Mouse (Mus musculus): Measurements from ENCODE around the gene Msn. TPM values are rescaled to one million over a fixed set of nuclear protein-coding genes. Genes with fewer than 3 reads are reported as not detected.

Msn gene
- total and polyA plus RNA-seq, 2 experiments from 2014 or later, result 102 to 116 TPM

DNA sequence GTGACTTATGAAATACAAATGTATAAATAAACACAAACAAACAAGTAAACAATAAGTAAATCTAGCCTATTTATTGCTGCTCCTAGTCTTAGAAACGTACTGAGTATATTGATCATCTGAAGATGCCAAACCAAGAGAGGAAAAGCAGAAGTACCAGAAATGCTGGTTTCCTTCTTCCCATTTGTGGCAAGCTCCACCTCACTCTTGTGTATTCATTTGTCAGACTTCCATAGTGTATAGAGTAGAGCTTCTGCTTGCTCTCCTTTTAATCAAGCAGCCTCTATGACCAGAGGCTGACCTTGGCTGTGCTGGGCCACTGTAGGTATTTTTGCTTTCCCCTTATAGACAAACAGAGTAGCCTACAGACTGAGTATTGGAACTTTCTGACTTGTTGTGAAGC lies 21.5 kb downstream of the Msn start:
- DNase-seq (ENCODE audit: low spot score), result no peak

DNA sequence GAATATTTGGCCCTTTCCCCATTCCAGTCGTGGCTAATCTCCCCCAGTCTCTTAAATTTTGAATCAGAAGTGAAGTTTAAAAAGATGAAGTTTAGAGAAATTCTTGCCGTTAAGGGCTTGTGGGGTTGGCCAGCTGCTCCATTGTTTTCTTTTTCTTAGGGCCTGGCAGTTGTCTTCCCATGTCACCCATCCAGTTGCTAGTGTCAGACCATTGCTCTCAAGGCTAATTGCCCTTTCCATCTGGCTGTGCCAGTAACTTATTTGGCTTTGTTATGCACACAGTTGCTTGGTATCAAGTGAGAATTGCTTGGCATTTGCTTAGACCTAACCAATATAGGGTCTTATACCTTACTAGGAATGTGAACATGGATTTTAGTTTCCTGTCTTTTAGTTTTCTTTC lies 24.2 kb downstream of the Msn start:
- Histone ChIP-seq H3K4me3 (ENCODE audit: low read depth, low read length) (no peak overlapping the region), H3K4me1 (ENCODE audit: control insufficient read depth, insufficient read depth) (no peaks in the 10 kb centered on the region), H3K27me3 (ENCODE audit: control insufficient read depth, insufficient read depth, low read length) (no peaks in the 10 kb centered on the region), H3K9ac (replicated peaks; ENCODE audit: low read depth, low read length) (no peak overlapping the region), H3K4me2 (ENCODE audit: low read depth, low read length) (no peak overlapping the region), H3K9me3 (replicated peaks; ENCODE audit: control insufficient read depth, low read length) (no peaks in the 10 kb centered on the region), H3K36me3 (replicated peaks; ENCODE audit: control insufficient read depth, insufficient read depth, low read length) (no peaks in the 10 kb centered on the region), H3K27ac (ENCODE audit: low read depth) (no peak overlapping the region)
- no peak for ATAC-seq (ENCODE audit: insufficient read depth, low read depth)
- TF ChIP-seq EP300 (IDR thresholded peaks at IDR 0.05; ENCODE audit: low read depth) (no peak), CTCF (IDR thresholded peaks at IDR 0.05; ENCODE audit: low read depth) (no peak)
- DNase-seq (ENCODE audit: low spot score), result no peak
- WGBS, result 58% methylated on average over 2 of the region's 2 CpGs

More for the DNA sequence above, 21.5 kb downstream of the Msn start:
- WGBS, result 69% methylated on average over 1 of the region's 1 CpGs
- H3K4me2 ChIP-seq (ENCODE audit: low read depth, low read length), result no peak overlapping the region
- TF ChIP-seq CTCF (IDR thresholded peaks at IDR 0.05; ENCODE audit: low read depth) (no peak), EP300 (IDR thresholded peaks at IDR 0.05; ENCODE audit: low read depth) (no peak)
- no peak overlapping the region for H3K27ac ChIP-seq (ENCODE audit: low read depth)
- ATAC-seq (ENCODE audit: insufficient read depth, low read depth), result no peak
- no peaks in the 10 kb centered on the region for H3K27me3 ChIP-seq (ENCODE audit: control insufficient read depth, insufficient read depth, low read length)
- no peak overlapping the region for H3K4me3 ChIP-seq (ENCODE audit: low read depth, low read length)
- no peaks in the 10 kb centered on the region for H3K4me1 ChIP-seq (ENCODE audit: control insufficient read depth, insufficient read depth)
- no peaks in the 10 kb centered on the region for H3K36me3 ChIP-seq (replicated peaks; ENCODE audit: control insufficient read depth, insufficient read depth, low read length)
- no peaks in the 10 kb centered on the region for H3K9me3 ChIP-seq (replicated peaks; ENCODE audit: control insufficient read depth, low read length)
- no peak overlapping the region for H3K9ac ChIP-seq (replicated peaks; ENCODE audit: low read depth, low read length)

DNA sequence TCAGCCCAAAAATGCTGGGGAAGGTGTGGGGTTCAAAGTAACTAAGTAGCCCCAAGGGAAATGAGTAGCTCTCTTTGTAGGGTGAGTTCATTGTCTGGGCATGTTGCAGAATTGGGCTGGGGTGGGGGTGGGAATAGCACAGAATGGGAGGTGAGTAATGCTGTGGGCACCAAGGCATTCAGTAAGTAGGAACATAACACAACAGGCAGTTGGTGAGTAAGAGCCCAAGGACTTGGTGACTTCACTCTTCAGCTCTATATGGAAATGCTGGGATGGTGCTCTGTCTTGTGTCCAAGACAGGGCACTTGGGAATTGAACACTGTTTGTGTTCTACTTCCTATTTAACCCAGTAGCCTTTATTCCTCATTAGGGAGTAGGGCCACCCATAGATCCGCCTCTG lies 26.1 kb downstream of the Msn start:
- H3K9me3 ChIP-seq (replicated peaks; ENCODE audit: control insufficient read depth, low read length), result no peaks in the 10 kb centered on the region
- H3K4me3 ChIP-seq (ENCODE audit: low read depth, low read length), result no peak overlapping the region
- H3K4me1 ChIP-seq (ENCODE audit: control insufficient read depth, insufficient read depth), result peaks cover 7% of the 10 kb centered on the region; the same call in 1 of the 2 replicates
- ATAC-seq (ENCODE audit: insufficient read depth, low read depth), result no peak
- no peak for DNase-seq (ENCODE audit: low spot score)
- TF ChIP-seq CTCF (IDR thresholded peaks at IDR 0.05; ENCODE audit: low read depth), result no peak
- no peak for TF ChIP-seq EP300 (IDR thresholded peaks at IDR 0.05; ENCODE audit: low read depth)
- no peak overlapping the region for H3K27ac ChIP-seq (ENCODE audit: low read depth)
- H3K36me3 ChIP-seq (replicated peaks; ENCODE audit: control insufficient read depth, insufficient read depth, low read length), result no peaks in the 10 kb centered on the region
- no peaks in the 10 kb centered on the region for H3K27me3 ChIP-seq (ENCODE audit: control insufficient read depth, insufficient read depth, low read length)
- WGBS, result 70% methylated on average over 1 of the region's 1 CpGs
- no peak overlapping the region for H3K9ac ChIP-seq (replicated peaks; ENCODE audit: low read depth, low read length)
- no peak overlapping the region for H3K4me2 ChIP-seq (ENCODE audit: low read depth, low read length)

DNA sequence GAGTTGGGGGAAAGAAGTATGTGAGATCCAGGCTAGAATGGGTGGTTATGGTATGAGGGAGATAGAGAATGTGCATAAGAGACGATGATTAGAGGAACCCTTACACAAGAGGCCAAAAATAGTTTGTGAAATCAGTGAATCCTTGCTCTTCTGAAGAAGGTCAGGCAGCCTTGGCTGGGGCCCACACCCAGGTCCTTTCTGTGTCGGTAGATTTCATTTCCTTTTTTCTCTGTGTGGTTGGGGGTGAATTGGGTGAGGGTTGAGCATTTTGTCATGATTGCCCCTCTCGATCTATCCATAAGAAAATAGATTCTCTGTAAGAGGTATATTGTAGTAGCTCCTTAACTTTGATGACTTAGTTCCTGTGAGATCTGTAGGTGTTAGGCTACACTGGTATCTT lies 31.0 kb downstream of the Msn start:
- DNase-seq (ENCODE audit: low spot score), result peak; percentile 47
- WGBS, result 32% methylated on average over 3 of the region's 3 CpGs
- Histone ChIP-seq H3K4me3 (ENCODE audit: low read depth, low read length) (no peak overlapping the region), H3K27me3 (ENCODE audit: control insufficient read depth, insufficient read depth, low read length) (no peaks in the 10 kb centered on the region), H3K9ac (replicated peaks; ENCODE audit: low read depth, low read length) (no peak overlapping the region), H3K4me2 (ENCODE audit: low read depth, low read length) (no peak overlapping the region), H3K27ac (ENCODE audit: low read depth) (peak overlapping the region; percentile 53), H3K4me1 (ENCODE audit: control insufficient read depth, insufficient read depth) (peaks cover 16% of the 10 kb centered on the region), H3K9me3 (replicated peaks; ENCODE audit: control insufficient read depth, low read length) (no peaks in the 10 kb centered on the region), H3K36me3 (replicated peaks; ENCODE audit: control insufficient read depth, insufficient read depth, low read length) (no peaks in the 10 kb centered on the region)
- no peak for ATAC-seq (ENCODE audit: insufficient read depth, low read depth)
- no peak for TF ChIP-seq EP300 (IDR thresholded peaks at IDR 0.05; ENCODE audit: low read depth)
- no peak for TF ChIP-seq CTCF (IDR thresholded peaks at IDR 0.05; ENCODE audit: low read depth)

DNA sequence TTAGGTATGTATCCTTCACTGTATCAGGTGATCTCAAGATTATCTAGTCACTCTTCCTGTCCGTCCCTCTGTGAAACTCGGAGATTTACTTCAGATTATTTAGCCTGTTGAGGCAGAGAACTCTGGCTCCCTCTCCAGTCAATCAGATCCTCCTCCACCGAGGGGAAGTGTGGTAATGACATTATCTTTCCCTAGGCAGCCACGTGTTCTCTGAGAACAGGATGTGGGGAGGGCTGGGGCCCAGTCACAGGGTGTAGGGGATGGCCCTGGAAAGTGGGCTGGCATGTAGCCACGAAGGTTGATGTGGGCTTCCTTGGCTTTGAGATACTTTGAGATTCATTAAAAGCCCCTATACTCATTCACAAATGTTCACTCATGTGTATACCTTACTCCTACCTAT lies 34.3 kb downstream of the Msn start:
- 0 out of 2 replicates have a peak, but pooled peaks have one; percentile 11 for TF ChIP-seq CTCF (IDR thresholded peaks at IDR 0.05; ENCODE audit: low read depth)
- no peak for TF ChIP-seq EP300 (IDR thresholded peaks at IDR 0.05; ENCODE audit: low read depth)
- H3K27ac ChIP-seq (ENCODE audit: low read depth), result peak overlapping the region; percentile 67
- ATAC-seq (ENCODE audit: insufficient read depth, low read depth), result peak; percentile 75
- H3K36me3 ChIP-seq (replicated peaks; ENCODE audit: control insufficient read depth, insufficient read depth, low read length), result no peaks in the 10 kb centered on the region
- H3K4me3 ChIP-seq (ENCODE audit: low read depth, low read length), result no peak overlapping the region
- no peak overlapping the region for H3K9ac ChIP-seq (replicated peaks; ENCODE audit: low read depth, low read length)
- DNase-seq (ENCODE audit: low spot score), result peak; percentile 52
- peaks cover 19% of the 10 kb centered on the region for H3K4me1 ChIP-seq (ENCODE audit: control insufficient read depth, insufficient read depth)
- no peaks in the 10 kb centered on the region for H3K9me3 ChIP-seq (replicated peaks; ENCODE audit: control insufficient read depth, low read length)
- H3K4me2 ChIP-seq (ENCODE audit: low read depth, low read length), result peak overlapping the region; percentile 23; the same call in 1 of the 2 replicates
- WGBS, result 13% methylated on average over 5 of the region's 5 CpGs
- no peaks in the 10 kb centered on the region for H3K27me3 ChIP-seq (ENCODE audit: control insufficient read depth, insufficient read depth, low read length)

DNA sequence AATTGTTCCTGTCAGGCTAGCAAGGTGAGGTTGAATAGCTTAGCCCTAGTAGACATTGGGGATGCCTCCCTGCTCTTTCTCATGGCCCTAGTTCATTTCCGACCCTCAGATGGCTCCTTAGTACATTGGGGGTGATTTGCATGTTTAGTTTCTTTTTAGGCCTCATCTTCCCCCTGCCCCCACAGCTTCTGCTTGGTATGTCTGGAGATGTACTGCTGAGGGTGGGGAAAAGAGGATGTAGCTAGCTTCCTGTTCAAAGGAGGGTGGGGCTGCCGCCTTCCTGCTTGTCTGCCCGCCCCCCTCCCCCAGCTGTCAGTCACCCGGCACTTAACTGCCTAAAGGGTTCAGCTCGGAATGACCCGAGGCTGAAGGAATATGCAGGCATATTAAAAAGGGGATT lies 34.8 kb downstream of the Msn start:
- peak; percentile 37; the same call in 1 of the 2 replicates for ATAC-seq (ENCODE audit: insufficient read depth, low read depth)
- no peaks in the 10 kb centered on the region for H3K36me3 ChIP-seq (replicated peaks; ENCODE audit: control insufficient read depth, insufficient read depth, low read length)

More for the DNA sequence above, 34.8 kb downstream of the Msn start:
- H3K4me2 ChIP-seq (ENCODE audit: low read depth, low read length), result peak overlapping the region; percentile 23; the same call in 1 of the 2 replicates
- no peak overlapping the region for H3K9ac ChIP-seq (replicated peaks; ENCODE audit: low read depth, low read length)
- no peaks in the 10 kb centered on the region for H3K27me3 ChIP-seq (ENCODE audit: control insufficient read depth, insufficient read depth, low read length)
- TF ChIP-seq EP300 (IDR thresholded peaks at IDR 0.05; ENCODE audit: low read depth) (no peak), CTCF (IDR thresholded peaks at IDR 0.05; ENCODE audit: low read depth) (no peak)
- peaks cover 24% of the 10 kb centered on the region for H3K4me1 ChIP-seq (ENCODE audit: control insufficient read depth, insufficient read depth)
- H3K4me3 ChIP-seq (ENCODE audit: low read depth, low read length), result no peak overlapping the region
- H3K27ac ChIP-seq (ENCODE audit: low read depth), result peak overlapping the region; percentile 67
- H3K9me3 ChIP-seq (replicated peaks; ENCODE audit: control insufficient read depth, low read length), result no peaks in the 10 kb centered on the region
- WGBS, result 43% methylated on average over 6 of the region's 6 CpGs
- peak; percentile 13 for DNase-seq (ENCODE audit: low spot score)
